Mouse (Mus musculus) urinary bladder, postnatal 36 days (tissue): ENCODE data around the gene Kiz.

Experiments
- DNase-seq, 2 experiments: peaks; one replicate each; pipeline ENCODE4 v3.0.0; 2022; ENCODE audit warnings: low spot score in 2 of 2, mixed read lengths in 1 of 2

Gene Kiz

GRCm38 (mm10) chr2:146855599-146856039 lies at the start of gene Kiz:
Kiz (plus strand) TSS chr2:146855864.
- peak; percentile 92 to 94 for DNase-seq

DNA sequence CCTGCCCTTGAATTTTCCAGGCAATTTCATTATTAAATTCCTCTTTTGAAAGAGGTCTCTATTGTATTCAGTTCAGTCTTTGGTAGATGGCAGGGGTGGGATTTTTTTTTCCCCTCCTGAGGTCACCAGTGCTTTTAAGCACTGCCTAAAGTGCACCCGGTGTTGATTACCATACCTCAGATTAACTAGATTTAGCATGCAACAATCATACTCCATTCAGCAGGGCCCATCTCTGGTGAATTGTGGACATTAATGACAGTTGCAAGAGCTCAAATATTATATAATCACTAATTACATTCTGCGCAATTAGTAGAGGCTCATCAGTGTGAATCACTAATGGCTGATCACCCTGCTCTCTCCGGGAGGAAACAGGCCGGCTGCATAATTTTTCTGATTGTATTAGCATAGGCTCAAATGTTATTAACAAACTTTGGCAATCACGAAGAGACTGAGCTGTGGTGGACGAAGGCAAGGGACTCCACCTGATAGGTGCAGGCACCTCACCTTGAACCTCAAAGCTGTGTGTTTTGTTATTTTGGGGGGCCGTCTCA lies 45.9 kb upstream of the Kiz start:
- DNase-seq, result no peak

DNA sequence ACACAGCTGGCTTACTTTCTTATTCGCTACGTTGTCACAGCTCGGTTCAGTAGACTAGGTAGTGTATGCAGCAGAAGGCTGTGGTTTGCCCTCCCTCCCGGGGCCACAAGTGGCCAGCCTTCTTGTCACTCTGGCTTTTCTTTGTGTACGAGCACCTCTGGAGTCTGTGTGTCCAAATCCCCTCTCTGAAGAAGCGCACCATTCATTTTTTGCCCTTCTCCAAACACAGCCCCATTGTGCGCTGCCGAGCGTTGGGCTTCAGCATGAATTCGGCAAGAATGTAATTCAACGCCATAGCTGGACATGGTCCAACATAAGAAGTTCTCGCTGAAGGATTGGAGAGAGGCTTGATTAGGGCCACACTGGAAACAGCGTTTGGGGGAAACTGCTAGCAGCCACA lies 45.0 kb upstream of the Kiz start:
- DNase-seq, result no peak

GRCm38 (mm10) chr2:146814978-146815377 lies 40.7 kb upstream of the Kiz start:
- no peak for DNase-seq

DNA sequence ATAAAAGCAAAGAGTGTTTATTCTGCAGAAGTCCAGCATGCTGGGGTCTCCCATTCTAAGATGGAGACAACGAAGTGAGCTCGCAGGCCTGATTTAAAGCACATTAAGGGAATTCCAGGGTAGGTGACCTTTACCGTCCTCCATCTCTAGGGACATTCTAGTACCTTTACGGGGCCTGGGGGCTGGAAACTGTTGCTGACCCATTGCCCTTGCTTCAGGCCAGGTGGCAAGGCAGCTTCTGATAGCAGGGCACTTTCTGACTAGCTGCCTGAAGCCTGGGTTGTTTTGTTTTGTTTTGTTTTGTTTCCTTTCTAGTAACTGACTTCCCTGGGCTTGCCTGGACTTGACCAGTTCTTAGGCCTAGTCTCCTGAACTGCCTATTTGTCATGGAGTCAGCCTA lies 36.6 kb upstream of the Kiz start:
- no peak for DNase-seq

GRCm38 (mm10) chr2:146823483-146823951 lies 32.1 kb upstream of the Kiz start:
- no peak for DNase-seq

DNA sequence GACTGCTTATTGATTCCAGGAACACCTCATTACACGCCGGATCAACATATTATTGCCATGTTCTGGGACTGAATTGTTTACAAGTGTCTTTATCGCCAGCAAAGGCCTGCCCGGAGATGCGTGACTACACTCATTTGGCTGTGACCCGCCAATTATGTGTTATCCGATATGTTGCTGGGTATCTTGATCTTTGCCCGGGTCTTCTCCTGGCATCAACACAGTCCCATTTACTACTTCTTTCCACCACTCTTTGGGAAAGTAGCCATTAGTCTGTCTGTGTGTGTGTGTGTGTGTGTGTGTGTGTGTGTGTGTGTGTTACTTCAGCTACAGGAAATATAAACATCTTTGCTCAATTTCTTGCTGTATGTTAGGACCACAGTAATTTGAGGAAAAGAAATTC lies 31.6 kb upstream of the Kiz start:
- DNase-seq, result no peak

DNA sequence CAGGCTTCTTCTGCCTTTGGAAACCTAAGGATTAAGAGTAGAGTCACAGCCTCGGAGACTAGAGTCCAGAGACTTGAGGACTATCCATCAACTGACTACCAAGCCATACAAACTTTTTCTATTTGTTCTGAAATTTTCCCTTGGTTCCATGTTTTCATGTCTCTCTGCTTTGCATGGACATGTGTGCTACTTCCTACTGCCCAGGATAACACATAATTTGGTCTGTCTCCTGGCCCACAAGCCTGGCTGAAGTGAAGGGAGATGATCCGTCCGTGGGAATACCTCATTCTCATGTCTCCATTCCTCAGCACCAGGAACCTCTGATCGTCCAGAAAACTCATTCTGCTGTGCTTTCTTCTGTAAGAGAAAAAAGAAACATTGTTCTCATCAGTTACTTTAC lies 27.7 kb upstream of the Kiz start:
- DNase-seq, result no peak

DNA sequence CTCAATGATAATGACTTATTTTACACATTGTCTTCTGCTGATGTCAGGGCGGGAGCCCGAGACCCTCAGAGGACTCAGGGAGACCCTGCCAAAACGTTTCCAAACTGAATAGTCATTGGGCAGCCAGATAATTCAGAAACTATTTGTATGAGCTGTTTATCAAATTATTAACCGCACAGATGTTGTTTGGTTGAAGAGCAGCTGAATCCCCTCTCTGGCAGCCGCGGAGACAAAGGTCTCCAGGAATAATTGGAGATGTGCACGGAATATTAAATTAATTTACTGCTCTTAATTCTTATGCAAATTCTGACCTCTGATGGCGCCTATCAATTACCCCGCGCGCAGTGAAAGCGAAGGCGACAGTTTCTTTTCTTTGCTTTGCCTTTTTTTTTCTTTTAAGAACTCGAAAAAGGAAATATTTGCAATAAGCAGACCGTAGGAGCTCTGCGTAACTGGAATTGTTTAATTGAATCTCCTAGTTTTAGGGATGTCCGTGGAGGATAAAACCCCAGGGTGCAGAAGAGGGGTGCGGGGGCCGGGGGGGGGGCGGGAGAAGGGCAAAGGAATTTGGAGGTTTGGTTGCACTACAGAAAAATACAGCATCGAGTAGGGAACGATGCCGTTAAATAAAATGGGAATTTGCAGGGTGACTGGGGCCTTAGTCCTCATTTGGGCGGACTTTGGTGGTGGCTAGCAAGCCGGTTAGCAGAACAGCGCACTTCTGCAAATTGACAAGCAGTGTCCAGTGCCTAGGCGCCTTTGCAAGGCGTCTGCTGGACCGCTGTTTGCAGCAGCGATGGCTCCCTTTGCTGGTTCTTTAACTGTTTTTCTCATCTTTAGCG lies 22.2 kb upstream of the Kiz start:
- no peak for DNase-seq

DNA sequence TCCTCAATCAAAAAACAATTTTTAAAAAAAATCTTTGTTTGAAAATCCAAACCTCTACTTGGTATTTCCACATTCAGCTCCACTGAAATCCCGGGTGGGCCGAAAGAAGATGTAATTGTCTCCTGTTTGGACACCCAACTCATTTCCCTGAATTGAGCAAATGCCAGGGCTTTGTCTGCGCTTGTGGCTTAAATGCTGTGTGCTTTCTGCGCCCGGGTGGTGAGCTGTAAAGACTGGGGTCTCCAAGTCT lies 21.7 kb upstream of the Kiz start:
- no peak for DNase-seq

- DNase-seq, result no peak
Observed at GRCm38 (mm10) chr2:146834314-146835201, 21.1 kb upstream of the Kiz start.

GRCm38 (mm10) chr2:146835241-146835990 lies 20.2 kb upstream of the Kiz start:
- no peak for DNase-seq

DNA sequence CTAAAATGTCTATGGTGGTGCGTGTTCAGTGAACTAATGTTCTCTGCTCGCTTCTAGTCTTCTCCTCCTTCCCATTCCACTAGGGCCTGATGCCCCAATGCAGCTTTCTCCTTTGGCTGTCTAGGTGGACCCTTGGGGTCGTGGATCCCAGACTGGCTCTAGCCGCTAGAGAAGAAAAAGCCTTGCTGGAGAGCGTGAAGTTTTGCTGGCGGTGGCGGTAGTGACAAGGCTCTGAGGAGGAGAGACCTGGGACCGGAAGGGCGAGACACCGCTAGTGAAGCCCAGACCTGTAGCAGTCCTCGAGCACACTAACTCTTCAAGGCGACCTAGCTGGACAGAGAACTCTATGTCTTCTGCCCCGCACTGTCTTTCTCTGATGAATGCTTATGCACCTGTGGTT lies 19.4 kb upstream of the Kiz start:
- DNase-seq, result no peak

DNA sequence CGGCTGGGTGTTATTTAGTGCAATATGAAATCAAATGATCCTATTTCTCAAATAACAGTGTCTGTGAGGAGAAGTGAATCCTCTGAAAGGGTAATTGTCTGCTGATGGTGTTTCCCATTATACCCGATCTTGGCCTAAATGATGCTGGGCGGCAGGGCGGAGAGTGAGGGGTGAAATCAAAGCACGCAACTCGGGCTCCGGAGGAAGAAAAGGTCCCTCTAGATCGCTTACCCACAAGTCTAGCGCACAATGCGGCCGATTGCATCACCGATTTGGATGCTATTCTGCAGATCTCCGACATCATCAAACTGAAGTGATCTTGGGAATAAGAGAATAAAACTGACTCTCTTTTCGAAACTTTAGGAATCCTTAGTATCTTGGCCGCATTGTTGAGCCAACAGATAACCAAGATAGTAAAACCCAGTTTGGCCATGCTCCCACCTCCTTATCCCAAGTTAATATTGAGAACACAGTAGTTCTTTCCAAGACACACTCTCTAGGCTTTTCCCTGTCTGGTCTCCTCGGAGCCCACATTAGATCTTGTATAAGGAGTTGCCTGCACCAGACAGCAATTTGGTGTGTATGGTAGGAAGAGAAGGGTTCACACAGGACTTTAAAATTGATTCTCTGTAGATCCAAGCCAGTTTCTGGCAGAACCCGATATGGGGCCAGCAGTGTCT lies 18.7 kb upstream of the Kiz start:
- no peak for DNase-seq

GRCm38 (mm10) chr2:146837653-146838052 lies 18.0 kb upstream of the Kiz start:
- DNase-seq, result no peak

- no peak for DNase-seq
Observed at GRCm38 (mm10) chr2:146838596-146839302, 16.9 kb upstream of the Kiz start.

DNA sequence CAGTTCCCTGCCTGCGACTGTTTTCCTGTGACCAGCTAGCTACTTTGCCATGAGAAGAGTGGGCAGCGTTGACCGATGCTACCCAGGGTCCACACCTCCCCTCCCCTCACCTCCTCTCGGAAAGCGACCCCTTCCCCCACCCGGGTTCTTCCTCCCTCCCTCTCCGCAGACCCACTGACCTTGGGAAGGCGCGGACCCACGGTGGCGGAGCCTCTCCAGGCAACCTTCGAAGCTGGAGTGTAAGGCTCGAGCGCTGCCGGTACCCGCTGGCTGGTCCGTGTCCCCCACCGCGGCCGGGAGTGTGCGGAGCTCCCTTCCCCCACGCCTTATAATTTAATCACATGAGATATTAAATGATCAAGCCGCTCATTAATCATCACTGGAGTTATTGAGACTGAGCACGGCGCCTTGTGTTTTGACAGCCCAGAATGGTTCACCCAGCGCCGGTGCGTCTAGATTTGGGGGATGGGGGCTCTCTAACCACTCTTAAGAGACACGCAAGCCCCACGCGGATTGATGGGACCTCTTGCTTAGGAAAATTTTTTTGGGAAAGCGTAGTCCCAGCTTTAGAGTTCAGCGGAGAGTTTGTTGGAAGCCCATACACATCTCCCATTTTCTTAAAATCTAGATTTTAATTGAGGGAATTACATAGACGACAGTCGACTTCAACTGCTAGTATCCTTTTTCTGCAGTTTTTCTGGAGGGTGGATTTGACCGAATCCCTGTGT lies 16.2 kb upstream of the Kiz start:
- DNase-seq, result no peak

DNA sequence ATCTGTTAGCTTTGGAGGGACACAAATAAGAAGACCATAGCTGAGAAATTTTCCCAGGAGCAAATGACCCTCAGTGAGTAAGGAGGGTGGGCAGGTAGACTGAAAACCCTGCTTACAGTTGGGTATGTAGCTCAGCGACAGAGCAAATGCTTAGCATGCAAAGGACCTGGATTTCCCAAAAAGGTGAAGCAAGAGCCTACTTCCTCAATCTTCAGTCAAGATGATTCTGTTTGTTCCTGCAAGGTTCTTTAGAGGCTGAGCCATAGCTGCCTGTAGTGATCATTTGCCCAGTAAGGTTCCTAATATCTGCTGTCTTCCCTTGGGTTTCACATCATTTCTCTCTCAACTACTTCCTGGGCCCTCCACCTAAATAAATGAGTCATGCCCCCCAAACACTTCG lies 7.8 kb upstream of the Kiz start:
- no peak for DNase-seq

GRCm38 (mm10) chr2:146856120-146856519 lies 456 bp downstream of the Kiz start:
- DNase-seq, result no peak

- no peak for DNase-seq
Observed at GRCm38 (mm10) chr2:146856853-146857252, 1.2 kb downstream of the Kiz start.
